Mouse (Mus musculus) olfactory bulb, adult 2 months (tissue): ENCODE measurements around the gene Man1c1.

ENCODE experiments used
- CTCF ChIP-seq: fragments of 200-500 bp; IDR thresholded peaks from 2 replicates; pipeline ENCODE4 v1.5.1; 2012; ENCODE audit warnings: low read depth, mild to moderate bottlenecking, low read length, moderate library complexity; ENCODE audit not compliant: insufficient read depth
- POLR2A ChIP-seq: fragments of 200-500 bp; IDR thresholded peaks from 2 replicates; pipeline ENCODE4 v1.6.1; 2012; ENCODE audit warnings: mild to moderate bottlenecking, low read depth, low read length, moderate library complexity; ENCODE audit not compliant: insufficient read depth

DNA sequence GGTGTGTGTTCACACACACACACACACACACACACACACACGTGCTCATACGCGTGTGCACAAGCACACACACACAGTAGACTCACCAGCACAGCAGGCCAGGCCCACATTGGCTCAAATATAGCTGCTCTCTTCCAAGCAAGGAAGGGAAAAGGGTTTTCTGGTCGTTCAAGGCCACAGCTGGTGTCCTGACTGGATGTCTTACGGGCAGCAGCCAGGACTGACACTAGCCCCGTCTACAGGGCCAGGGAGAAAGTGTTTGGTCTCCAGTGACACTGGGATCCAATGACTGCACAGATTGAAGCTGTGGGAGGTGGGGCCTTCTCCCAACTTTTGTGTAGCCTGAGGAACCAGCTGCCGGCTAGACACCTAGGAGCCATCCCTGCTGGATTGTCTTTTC lies 52.7 kb downstream of the Man1c1 start:
- no peak for TF ChIP-seq CTCF
- TF ChIP-seq POLR2A = no peak
